Mouse (Mus musculus) midbrain, postnatal 0 days (tissue): ENCODE measurements around the gene Il31. TPM values are rescaled to one million over a fixed set of nuclear protein-coding genes. Genes with fewer than 3 reads are reported as not detected.
"Not testable (repeated sequence)": the region's sequence is repeated elsewhere in the genome, so short reads cannot be mapped to it uniquely, and the experiment has no call there.

ENCODE experiments used
- ATAC-seq: fragments of 200-750 bp; cut with Nextera tagmentation; 2 replicates; pipeline ENCODE4 v1.8.0; 2017; ENCODE audit warnings: moderate number of reproducible peaks, mild to moderate bottlenecking, moderate TSS enrichment, moderate library complexity; ENCODE audit not compliant: low FRiP score
- DNase-seq: peaks from one replicate; pipeline ENCODE4 v3.0.0-alpha.2; 2015; ENCODE audit warnings: low spot score
- H3K27ac ChIP-seq: fragments of 300-500 bp; sonication (generic); 2 replicates; pipeline ENCODE4 v1.5.1; 2014; ENCODE audit warnings: low read depth, mild to moderate bottlenecking, low read length, mixed read lengths
- H3K27me3 ChIP-seq: fragments of 300-500 bp; sonication (generic); 2 replicates; pipeline ENCODE4 v1.6.1; 2014; ENCODE audit warnings: low read length, control low read depth, mixed read lengths; ENCODE audit not compliant: insufficient read depth
- H3K36me3 ChIP-seq: fragments of 300-500 bp; sonication (generic); 2 replicates; pipeline ENCODE4 v1.6.1; 2014; ENCODE audit warnings: low read length, control low read depth, mixed read lengths; ENCODE audit not compliant: insufficient read depth
- H3K4me1 ChIP-seq: fragments of 300-500 bp; sonication (generic); 2 replicates; pipeline ENCODE4 v1.6.1; 2014; ENCODE audit warnings: mild to moderate bottlenecking, control low read depth, antibody characterized with exemption, low read length, mixed read lengths; ENCODE audit not compliant: insufficient read depth
- H3K4me2 ChIP-seq: fragments of 300-500 bp; sonication (generic); 2 replicates; pipeline ENCODE4 v1.6.1; 2014; ENCODE audit warnings: low read depth, mild to moderate bottlenecking, low read length, mixed read lengths; ENCODE audit not compliant: poor library complexity, severe bottlenecking
- H3K4me3 ChIP-seq: fragments of 300-500 bp; sonication (generic); 2 replicates; pipeline ENCODE4 v1.5.1; 2014; ENCODE audit warnings: low read depth, mild to moderate bottlenecking, low read length, moderate library complexity
- H3K9ac ChIP-seq: fragments of 300-500 bp; sonication (generic); replicated peaks from 2 replicates; pipeline ENCODE4 v1.6.1; 2014; ENCODE audit warnings: mild to moderate bottlenecking, low read length, moderate library complexity, mixed read lengths; ENCODE audit not compliant: poor library complexity, severe bottlenecking
- H3K9me3 ChIP-seq: fragments of 300-500 bp; sonication (generic); 2 replicates; pipeline ENCODE4 v1.6.1; 2016; ENCODE audit warnings: low read length, control low read depth
- CTCF ChIP-seq: IDR thresholded peaks from 2 replicates; pipeline ENCODE4 v1.5.1; 2016; ENCODE audit warnings: antibody characterized with exemption, mild to moderate bottlenecking
- WGBS: fragments of 180-500 bp; shearing (Covaris S2); extraction: QIAGEN DNeasy Blood & Tissue Kit; methylation state at CpG from one replicate; pipeline ENCODE4 v1.1.7; 2014; 5-methylcytosine and 5-hydroxymethylcytosine counted together
- polyA plus RNA-seq: library from polyadenylated mRNA; unstranded; fragments of >200 nt; fragmentation: Nextera tagmentation; extraction: Ambion mirVana; gene quantifications from 2 replicates; pipeline ENCODE4 v1.2.1, GENCODE M21; 2015
- total RNA-seq: library from RNA; depleted of rRNA; stranded (reverse); fragments of >200 nt; gene quantifications from 2 replicates; pipeline ENCODE4 v1.2.3, GENCODE M21; 2014

Il31 gene
- total and polyA plus RNA-seq, 2 experiments from 2014 or later, result not detected

GRCm38 (mm10) chr5:123512102-123512501 lies 22.8 kb upstream of the Il31 start:
- H3K27ac ChIP-seq, result no peak overlapping the region
- TF ChIP-seq CTCF, result no peak
- H3K9ac ChIP-seq, result no peak overlapping the region
- peaks cover 22% of the 10 kb centered on the region for H3K36me3 ChIP-seq
- no peaks in the 10 kb centered on the region for H3K9me3 ChIP-seq
- no peak overlapping the region for H3K4me2 ChIP-seq
- ATAC-seq (no peak), DNase-seq (no peak)
- no peaks in the 10 kb centered on the region for H3K27me3 ChIP-seq
- H3K4me3 ChIP-seq, result no peak overlapping the region
- no peaks in the 10 kb centered on the region for H3K4me1 ChIP-seq
- 85% methylated on average over 3 of the region's 3 CpGs for WGBS

- not testable (repeated sequence) for H3K9ac ChIP-seq, H3K9me3 ChIP-seq, H3K4me3 ChIP-seq, H3K27ac ChIP-seq, H3K4me2 ChIP-seq, DNase-seq, ATAC-seq, H3K4me1 ChIP-seq, H3K27me3 ChIP-seq
- 76% methylated on average over 3 of the region's 3 CpGs for WGBS
- H3K36me3 ChIP-seq, result peaks cover 18% of the 10 kb centered on the region
Observed at GRCm38 (mm10) chr5:123511426-123511825, 22.1 kb upstream of the Il31 start.

- Histone ChIP-seq H3K4me1 (no peaks in the 10 kb centered on the region), H3K27me3 (no peaks in the 10 kb centered on the region), H3K9ac (no peak within 1 kb of the TSS), H3K36me3 (peaks cover 13% of the 10 kb centered on the region), H3K27ac (no peak within 1 kb of the TSS), H3K4me2 (peak within 1 kb of the TSS; percentile 71), H3K4me3 (no peak within 1 kb of the TSS; the same call in 1 of the 2 replicates), H3K9me3 (no peaks in the 10 kb centered on the region)
- ATAC-seq (no peak), DNase-seq (no peak)
- no peak for TF ChIP-seq CTCF
- 91% methylated on average over 5 of the region's 5 CpGs for WGBS
Observed at GRCm38 (mm10) chr5:123510160-123510559, 20.9 kb upstream of the Il31 start, which contains the start of gene B3gnt4. B3gnt4 (plus strand) TSS chr5:123510460.

- H3K27ac ChIP-seq, result no peak overlapping the region
- peak overlapping the region; percentile 71 for H3K4me2 ChIP-seq
- 6% methylated on average over 12 of the region's 12 CpGs for WGBS
- H3K4me1 ChIP-seq, result no peaks in the 10 kb centered on the region
- H3K4me3 ChIP-seq, result peak overlapping the region; percentile 60
- H3K27me3 ChIP-seq, result no peaks in the 10 kb centered on the region
- peaks cover 11% of the 10 kb centered on the region for H3K36me3 ChIP-seq
- H3K9ac ChIP-seq, result peak overlapping the region; percentile 65
- no peaks in the 10 kb centered on the region for H3K9me3 ChIP-seq
- ATAC-seq (no peak), DNase-seq (no peak)
- no peak for TF ChIP-seq CTCF
Observed at GRCm38 (mm10) chr5:123508921-123509320, 19.6 kb upstream of the Il31 start.

- Histone ChIP-seq H3K4me1 (no peaks in the 10 kb centered on the region), H3K27me3 (no peaks in the 10 kb centered on the region), H3K27ac (no peak overlapping the region), H3K9me3 (no peaks in the 10 kb centered on the region), H3K36me3 (peaks cover 11% of the 10 kb centered on the region), H3K4me3 (peak overlapping the region; percentile 60), H3K4me2 (peak overlapping the region; percentile 71), H3K9ac (peak overlapping the region; percentile 65)
- WGBS, result under 1% methylated on average over 50 of the region's 59 CpGs
- ATAC-seq (peak; percentile 92), DNase-seq (peak; percentile 95)
- peak; percentile 60 for TF ChIP-seq CTCF
Observed at GRCm38 (mm10) chr5:123507936-123508723, 18.8 kb upstream of the Il31 start.

- Histone ChIP-seq H3K4me3 (no peak overlapping the region), H3K9me3 (no peaks in the 10 kb centered on the region), H3K27ac (no peak overlapping the region), H3K9ac (no peak overlapping the region), H3K4me2 (no peak overlapping the region), H3K4me1 (peaks cover 3% of the 10 kb centered on the region; the same call in 1 of the 2 replicates), H3K36me3 (no peaks in the 10 kb centered on the region), H3K27me3 (no peaks in the 10 kb centered on the region)
- DNase-seq (no peak), ATAC-seq (no peak)
- TF ChIP-seq CTCF, result no peak
- 79% methylated on average over 4 of the region's 4 CpGs for WGBS
Observed at GRCm38 (mm10) chr5:123501973-123502372, 12.7 kb upstream of the Il31 start.
